Mouse (Mus musculus): ENCODE data around the gene Selenop.
"Not testable (repeated sequence)": the region's sequence is repeated elsewhere in the genome, so short reads cannot be mapped to it uniquely, and the experiment has no call there.

Selenop gene

GRCm38 (mm10) chr15:3268247-3268646 is at the start of gene Selenop:
Gene Selenop (plus strand): TSS chr15:3268547.
- in situ Hi-C loops (cut with MboI; ENCODE audit: low sequenced_read_pairs), result no loop called here

GRCm38 (mm10) chr15:3218668-3219067 is 49.7 kb upstream of the Selenop start:
- in situ Hi-C loops (cut with MboI; ENCODE audit: low sequenced_read_pairs), result not testable (repeated sequence)

- in situ Hi-C loops (cut with MboI; ENCODE audit: low sequenced_read_pairs), result no loop called here
Observed at GRCm38 (mm10) chr15:3222803-3223437, 45.4 kb upstream of the Selenop start.

- in situ Hi-C loops (cut with MboI; ENCODE audit: low sequenced_read_pairs), result no loop called here
Observed at GRCm38 (mm10) chr15:3226573-3226972, 41.8 kb upstream of the Selenop start.

GRCm38 (mm10) chr15:3228185-3228584 is 40.2 kb upstream of the Selenop start:
- in situ Hi-C loops (cut with MboI; ENCODE audit: low sequenced_read_pairs), result no loop called here

GRCm38 (mm10) chr15:3228990-3229389 is 39.4 kb upstream of the Selenop start:
- in situ Hi-C loops (cut with MboI; ENCODE audit: low sequenced_read_pairs), result no loop called here

GRCm38 (mm10) chr15:3231004-3231403 is 37.3 kb upstream of the Selenop start:
- in situ Hi-C loops (cut with MboI; ENCODE audit: low sequenced_read_pairs), result no loop called here

GRCm38 (mm10) chr15:3232168-3232835 is 36.0 kb upstream of the Selenop start:
- in situ Hi-C loops (cut with MboI; ENCODE audit: low sequenced_read_pairs), result no loop called here

- in situ Hi-C loops (cut with MboI; ENCODE audit: low sequenced_read_pairs), result no loop called here
Observed at GRCm38 (mm10) chr15:3233837-3234551, 34.4 kb upstream of the Selenop start.

- in situ Hi-C loops (cut with MboI; ENCODE audit: low sequenced_read_pairs), result no loop called here
Observed at GRCm38 (mm10) chr15:3236338-3236737, 32.0 kb upstream of the Selenop start.

GRCm38 (mm10) chr15:3237963-3238362 is 30.4 kb upstream of the Selenop start:
- in situ Hi-C loops (cut with MboI; ENCODE audit: low sequenced_read_pairs), result no loop called here

GRCm38 (mm10) chr15:3245036-3245435 is 23.3 kb upstream of the Selenop start:
- in situ Hi-C loops (cut with MboI; ENCODE audit: low sequenced_read_pairs), result not testable (repeated sequence)

GRCm38 (mm10) chr15:3250620-3251019 is 17.7 kb upstream of the Selenop start:
- in situ Hi-C loops (cut with MboI; ENCODE audit: low sequenced_read_pairs), result no loop called here

GRCm38 (mm10) chr15:3251031-3251717 is 17.2 kb upstream of the Selenop start:
- in situ Hi-C loops (cut with MboI; ENCODE audit: low sequenced_read_pairs), result no loop called here

GRCm38 (mm10) chr15:3251718-3252067 is 16.7 kb upstream of the Selenop start:
- in situ Hi-C loops (cut with MboI; ENCODE audit: low sequenced_read_pairs), result no loop called here

GRCm38 (mm10) chr15:3259025-3259424 is 9.3 kb upstream of the Selenop start:
- in situ Hi-C loops (cut with MboI; ENCODE audit: low sequenced_read_pairs), result no loop called here

GRCm38 (mm10) chr15:3260309-3260708 is 8.0 kb upstream of the Selenop start:
- in situ Hi-C loops (cut with MboI; ENCODE audit: low sequenced_read_pairs), result no loop called here

GRCm38 (mm10) chr15:3262883-3263282 is 5.5 kb upstream of the Selenop start:
- in situ Hi-C loops (cut with MboI; ENCODE audit: low sequenced_read_pairs), result no loop called here

GRCm38 (mm10) chr15:3264293-3264692 is 4.1 kb upstream of the Selenop start:
- in situ Hi-C loops (cut with MboI; ENCODE audit: low sequenced_read_pairs), result no loop called here

- in situ Hi-C loops (cut with MboI; ENCODE audit: low sequenced_read_pairs), result no loop called here
Observed at GRCm38 (mm10) chr15:3264828-3265227, 3.5 kb upstream of the Selenop start.

GRCm38 (mm10) chr15:3269496-3269895 is 1.1 kb downstream of the Selenop start:
- in situ Hi-C loops (cut with MboI; ENCODE audit: low sequenced_read_pairs), result no loop called here
